Mouse (Mus musculus) lung, embryonic 15.5 days (tissue): ENCODE measurements around the gene Ptprn2. TPM values are rescaled to one million over a fixed set of nuclear protein-coding genes. Genes with fewer than 3 reads are reported as not detected.
A peak's percentile ranks its signal among the peaks of the same experiment; 100 is the strongest.

Experiments used
- ATAC-seq: fragments of 200-750 bp; cut with Nextera tagmentation; 2 replicates; pipeline ENCODE4 v1.8.0; 2017; ENCODE audit warnings: moderate number of reproducible peaks, borderline replicate concordance; ENCODE audit not compliant: low FRiP score, low TSS enrichment; ENCODE audit errors: extremely low read depth
- H3K27ac ChIP-seq: fragments of 300-500 bp; sonication (generic); 2 replicates; pipeline ENCODE4 v1.5.1; 2015; ENCODE audit warnings: moderate library complexity, mild to moderate bottlenecking, inconsistent platforms
- H3K27me3 ChIP-seq: fragments of 300-500 bp; sonication (generic); 2 replicates; pipeline ENCODE4 v1.6.1; 2015; ENCODE audit warnings: inconsistent platforms
- H3K36me3 ChIP-seq: fragments of 300-500 bp; sonication (generic); 2 replicates; pipeline ENCODE4 v1.6.1; 2015; ENCODE audit warnings: inconsistent platforms
- H3K4me1 ChIP-seq: fragments of 300-500 bp; sonication (generic); 2 replicates; pipeline ENCODE4 v1.6.1; 2015; ENCODE audit warnings: inconsistent platforms
- H3K4me2 ChIP-seq: fragments of 300-500 bp; sonication (generic); 2 replicates; pipeline ENCODE4 v1.6.1; 2015; ENCODE audit warnings: inconsistent platforms, mild to moderate bottlenecking, moderate library complexity
- H3K4me3 ChIP-seq: fragments of 300-500 bp; sonication (generic); 2 replicates; pipeline ENCODE4 v1.5.1; 2015; ENCODE audit warnings: mild to moderate bottlenecking, inconsistent platforms
- H3K9ac ChIP-seq: fragments of 300-500 bp; sonication (generic); 2 replicates; pipeline ENCODE4 v1.6.1; 2015; ENCODE audit warnings: inconsistent platforms
- H3K9me3 ChIP-seq: fragments of 300-500 bp; sonication (generic); 2 replicates; pipeline ENCODE4 v1.6.1; 2016; ENCODE audit warnings: inconsistent platforms
- WGBS: fragments of 180-500 bp; shearing (Covaris S2); methylation state at CpG from one replicate; pipeline ENCODE4 v1.1.7; 2015; 5-methylcytosine and 5-hydroxymethylcytosine counted together
- polyA plus RNA-seq: library from polyadenylated mRNA; unstranded; fragments of >200 nt; fragmentation: Nextera tagmentation; extraction: Ambion mirVana; gene quantifications from 2 replicates; pipeline ENCODE4 v1.2.1, GENCODE M21; 2015

Ptprn2 gene
- polyA plus RNA-seq, 1 experiment from 2014 or later = 0.16 TPM

DNA sequence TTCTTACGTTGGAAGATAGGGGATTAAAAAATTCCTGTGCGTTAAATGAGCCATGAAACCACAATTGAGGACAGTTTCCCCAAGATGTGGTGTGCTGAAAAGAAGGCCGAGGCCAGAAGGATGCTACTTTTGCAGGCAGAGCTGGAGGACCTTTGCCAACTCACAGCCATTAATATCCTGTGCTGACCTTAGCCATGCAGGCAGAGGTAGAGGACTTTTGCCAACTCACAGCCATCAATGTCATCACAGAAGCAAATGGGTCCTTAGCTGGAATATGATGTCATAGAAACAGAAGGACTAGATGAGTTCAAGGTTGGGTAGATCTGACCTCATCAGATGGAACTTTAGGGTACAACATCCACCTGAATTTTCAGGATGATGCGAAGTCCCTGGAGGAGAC, 43.3 kb downstream of the Ptprn2 start:
- ATAC-seq = no peak
- Histone ChIP-seq H3K9me3 (no peaks in the 10 kb centered on the region), H3K27me3 (no peaks in the 10 kb centered on the region), H3K4me1 (no peaks in the 10 kb centered on the region), H3K4me2 (no peak overlapping the region), H3K36me3 (no peaks in the 10 kb centered on the region), H3K4me3 (no peak overlapping the region), H3K9ac (no peak overlapping the region), H3K27ac (no peak overlapping the region)
- WGBS = 77% methylated on average over 4 of the region's 4 CpGs

GRCm38 (mm10) chr12:116533281-116533680, 47.8 kb downstream of the Ptprn2 start:
- Histone ChIP-seq H3K4me3 (no peak overlapping the region), H3K27ac (no peak overlapping the region), H3K27me3 (no peaks in the 10 kb centered on the region), H3K9me3 (no peaks in the 10 kb centered on the region), H3K4me2 (no peak overlapping the region), H3K9ac (no peak overlapping the region), H3K4me1 (no peaks in the 10 kb centered on the region), H3K36me3 (no peaks in the 10 kb centered on the region)
- ATAC-seq = no peak

- Histone ChIP-seq H3K9ac (no peak overlapping the region), H3K4me2 (no peak overlapping the region), H3K27me3 (no peaks in the 10 kb centered on the region), H3K27ac (no peak overlapping the region), H3K36me3 (no peaks in the 10 kb centered on the region), H3K9me3 (no peaks in the 10 kb centered on the region), H3K4me1 (no peaks in the 10 kb centered on the region), H3K4me3 (no peak overlapping the region)
- ATAC-seq = no peak
- WGBS = 96% methylated on average over 1 of the region's 1 CpGs
Measured at GRCm38 (mm10) chr12:116539305-116539704, 53.8 kb downstream of the Ptprn2 start.

- Histone ChIP-seq H3K9ac (no peak overlapping the region), H3K4me3 (no peak overlapping the region), H3K4me2 (no peak overlapping the region), H3K9me3 (no peaks in the 10 kb centered on the region), H3K27ac (no peak overlapping the region), H3K36me3 (no peaks in the 10 kb centered on the region), H3K27me3 (no peaks in the 10 kb centered on the region), H3K4me1 (no peaks in the 10 kb centered on the region)
- no peak for ATAC-seq
- WGBS = 66% methylated on average over 1 of the region's 1 CpGs
Measured at GRCm38 (mm10) chr12:116540608-116541007, 55.1 kb downstream of the Ptprn2 start.

GRCm38 (mm10) chr12:116550031-116550430, 64.5 kb downstream of the Ptprn2 start:
- Histone ChIP-seq H3K27ac (no peak overlapping the region), H3K4me1 (no peaks in the 10 kb centered on the region), H3K4me2 (no peak overlapping the region), H3K9me3 (no peaks in the 10 kb centered on the region), H3K27me3 (no peaks in the 10 kb centered on the region), H3K4me3 (no peak overlapping the region), H3K9ac (no peak overlapping the region), H3K36me3 (no peaks in the 10 kb centered on the region)
- ATAC-seq = no peak; the same call in 1 of the 2 replicates
- 65% methylated on average over 1 of the region's 1 CpGs for WGBS

GRCm38 (mm10) chr12:116551516-116551915, 66.0 kb downstream of the Ptprn2 start:
- H3K4me1 ChIP-seq = no peaks in the 10 kb centered on the region
- ATAC-seq = no peak
- no peaks in the 10 kb centered on the region for H3K27me3 ChIP-seq
- H3K36me3 ChIP-seq = no peaks in the 10 kb centered on the region
- H3K27ac ChIP-seq = no peak overlapping the region
- H3K9me3 ChIP-seq = no peaks in the 10 kb centered on the region
- no peak overlapping the region for H3K9ac ChIP-seq
- 79% methylated on average over 7 of the region's 7 CpGs for WGBS
- no peak overlapping the region for H3K4me3 ChIP-seq
- H3K4me2 ChIP-seq = no peak overlapping the region

- no peaks in the 10 kb centered on the region for H3K4me1 ChIP-seq
- no peaks in the 10 kb centered on the region for H3K9me3 ChIP-seq
- no peak overlapping the region for H3K4me2 ChIP-seq
- ATAC-seq = no peak
- no peak overlapping the region for H3K9ac ChIP-seq
- H3K4me3 ChIP-seq = no peak overlapping the region
- no peaks in the 10 kb centered on the region for H3K27me3 ChIP-seq
- no peaks in the 10 kb centered on the region for H3K36me3 ChIP-seq
- H3K27ac ChIP-seq = no peak overlapping the region
- WGBS = 60% methylated on average over 2 of the region's 2 CpGs
Measured at GRCm38 (mm10) chr12:116552306-116552705, 66.8 kb downstream of the Ptprn2 start.

DNA sequence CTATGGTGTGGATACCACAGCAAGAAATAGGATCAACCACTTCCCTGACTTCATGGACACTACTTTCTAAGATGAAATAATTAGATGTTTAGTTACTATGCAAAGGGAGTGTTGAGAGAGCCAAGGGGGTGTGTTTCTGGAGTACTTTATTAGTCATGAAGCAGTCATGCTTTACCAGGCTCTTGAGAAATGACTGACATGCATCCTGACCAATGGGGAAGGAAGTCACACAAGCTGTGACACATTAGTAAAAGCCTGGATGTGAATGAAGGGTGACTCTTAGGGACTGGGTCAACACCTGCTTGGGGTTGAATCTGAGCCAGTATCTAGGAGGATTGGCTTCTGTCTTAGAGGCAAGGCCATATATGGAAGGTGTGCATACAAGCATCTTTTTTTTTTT, 67.8 kb downstream of the Ptprn2 start:
- Histone ChIP-seq H3K9me3 (no peaks in the 10 kb centered on the region), H3K4me1 (no peaks in the 10 kb centered on the region), H3K27me3 (no peaks in the 10 kb centered on the region), H3K4me2 (no peak overlapping the region), H3K36me3 (no peaks in the 10 kb centered on the region), H3K27ac (no peak overlapping the region), H3K9ac (no peak overlapping the region), H3K4me3 (no peak overlapping the region)
- ATAC-seq = no peak

DNA sequence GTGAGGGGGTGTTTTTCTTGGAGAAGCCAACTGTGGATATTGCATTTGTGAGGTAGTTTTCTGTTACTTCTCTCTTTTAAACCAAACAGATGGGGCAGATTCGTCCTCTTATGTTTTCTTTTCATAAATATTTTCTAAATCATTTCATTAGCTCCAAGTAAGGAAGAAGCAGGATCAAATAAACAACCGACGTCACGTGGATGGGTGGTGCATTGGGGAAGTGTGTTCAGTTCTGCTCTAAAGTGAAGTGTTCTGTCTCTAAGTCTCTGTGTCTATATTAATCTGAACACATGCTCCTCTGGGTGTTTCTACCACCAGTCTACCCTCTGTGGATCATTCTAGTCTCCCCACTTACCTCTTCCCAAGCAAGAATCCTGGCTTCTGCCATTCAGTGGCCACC, 70.4 kb downstream of the Ptprn2 start:
- ATAC-seq = no peak
- no peak overlapping the region for H3K4me3 ChIP-seq
- H3K9me3 ChIP-seq = no peaks in the 10 kb centered on the region
- no peaks in the 10 kb centered on the region for H3K4me1 ChIP-seq
- 60% methylated on average over 4 of the region's 4 CpGs for WGBS
- H3K27me3 ChIP-seq = no peaks in the 10 kb centered on the region
- H3K9ac ChIP-seq = no peak overlapping the region
- H3K36me3 ChIP-seq = no peaks in the 10 kb centered on the region
- H3K4me2 ChIP-seq = no peak overlapping the region
- no peak overlapping the region for H3K27ac ChIP-seq

- WGBS = 50% methylated on average over 8 of the region's 8 CpGs
Measured at GRCm38 (mm10) chr12:116564441-116564840, 78.9 kb downstream of the Ptprn2 start.

DNA sequence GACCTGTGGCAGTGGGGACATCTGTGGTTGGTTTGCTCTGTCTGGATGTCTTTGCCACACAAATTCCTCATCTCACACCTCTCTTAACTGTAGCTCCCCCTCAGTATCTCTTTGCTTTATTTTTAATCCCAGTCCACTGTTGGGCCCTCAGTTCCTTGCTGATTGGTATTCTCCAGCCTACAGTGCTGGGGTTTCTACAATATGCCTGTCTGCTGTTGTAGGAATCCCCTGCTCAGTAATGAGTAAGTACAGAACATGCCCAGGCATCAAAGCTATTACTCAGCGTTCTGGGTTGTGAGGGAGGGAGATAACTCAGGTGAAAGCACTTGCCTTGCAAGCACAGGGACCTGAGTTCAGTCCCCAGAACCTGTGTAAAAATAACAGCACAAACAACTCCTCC, 81.2 kb downstream of the Ptprn2 start:
- H3K27ac ChIP-seq = no peak overlapping the region
- WGBS = 57% methylated on average over 1 of the region's 1 CpGs
- no peaks in the 10 kb centered on the region for H3K36me3 ChIP-seq
- no peak overlapping the region for H3K4me2 ChIP-seq
- no peaks in the 10 kb centered on the region for H3K27me3 ChIP-seq
- H3K9me3 ChIP-seq = no peaks in the 10 kb centered on the region
- H3K4me3 ChIP-seq = no peak overlapping the region
- H3K4me1 ChIP-seq = no peaks in the 10 kb centered on the region
- H3K9ac ChIP-seq = no peak overlapping the region
- no peak; the same call in 1 of the 2 replicates for ATAC-seq

More at GRCm38 (mm10) chr12:116564441-116564840, 78.9 kb downstream of the Ptprn2 start:
- Histone ChIP-seq H3K27ac (no peak overlapping the region), H3K27me3 (no peaks in the 10 kb centered on the region), H3K9ac (no peak overlapping the region), H3K4me1 (no peaks in the 10 kb centered on the region), H3K4me2 (no peak overlapping the region), H3K36me3 (no peaks in the 10 kb centered on the region), H3K4me3 (no peak overlapping the region), H3K9me3 (no peaks in the 10 kb centered on the region)
- ATAC-seq = no peak

GRCm38 (mm10) chr12:116567170-116567569, 81.7 kb downstream of the Ptprn2 start:
- H3K36me3 ChIP-seq = no peaks in the 10 kb centered on the region
- no peak overlapping the region for H3K27ac ChIP-seq
- peak; percentile 23; the same call in 1 of the 2 replicates for ATAC-seq
- no peaks in the 10 kb centered on the region for H3K27me3 ChIP-seq
- H3K9me3 ChIP-seq = no peaks in the 10 kb centered on the region
- no peak overlapping the region for H3K4me2 ChIP-seq
- H3K4me1 ChIP-seq = no peaks in the 10 kb centered on the region
- 76% methylated on average over 2 of the region's 2 CpGs for WGBS
- no peak overlapping the region for H3K4me3 ChIP-seq
- no peak overlapping the region for H3K9ac ChIP-seq

DNA sequence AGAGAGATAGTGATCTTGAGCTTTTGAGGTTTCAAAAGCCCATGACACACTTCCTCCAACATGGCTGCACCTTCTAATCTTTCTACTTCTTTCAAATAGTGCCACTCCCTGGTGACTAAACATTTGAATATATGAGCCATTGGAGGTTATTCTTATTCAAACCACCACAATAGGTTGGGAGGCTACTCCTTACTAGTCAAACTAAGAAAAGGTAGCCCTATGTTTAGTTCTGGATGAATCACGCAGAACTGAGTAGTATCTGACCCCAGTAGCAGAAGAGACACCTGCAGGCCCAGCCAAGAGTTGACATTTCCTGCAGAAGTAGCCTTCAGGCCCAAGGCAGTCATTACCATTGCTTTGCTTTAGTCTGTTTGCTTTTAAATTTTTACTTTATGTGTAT, 84.0 kb downstream of the Ptprn2 start:
- Histone ChIP-seq H3K27ac (no peak overlapping the region), H3K4me1 (no peaks in the 10 kb centered on the region), H3K36me3 (no peaks in the 10 kb centered on the region), H3K4me3 (no peak overlapping the region), H3K27me3 (no peaks in the 10 kb centered on the region), H3K4me2 (no peak overlapping the region), H3K9me3 (no peaks in the 10 kb centered on the region), H3K9ac (no peak overlapping the region)
- WGBS = 68% methylated on average over 1 of the region's 1 CpGs
- ATAC-seq = no peak
